Mouse (Mus musculus): Measurements from ENCODE around the gene Armc9. TPM values are rescaled to one million over a fixed set of nuclear protein-coding genes. Genes with fewer than 3 reads are reported as not detected.

Armc9 gene
- polyA plus RNA-seq, 1 experiment from 2014 or later: 30.2 TPM

- H3K9ac ChIP-seq: no peak overlapping the region
- 91% methylated on average over 9 of the region's 9 CpGs for WGBS
- no peaks in the 10 kb centered on the region for H3K9me3 ChIP-seq (replicated peaks)
- no peak for ATAC-seq
- H3K27me3 ChIP-seq: no peaks in the 10 kb centered on the region
- H3K4me2 ChIP-seq: no peak overlapping the region
- H3K27ac ChIP-seq: no peak overlapping the region
- H3K4me1 ChIP-seq: no peaks in the 10 kb centered on the region
- H3K36me3 ChIP-seq (ENCODE audit: poor library complexity, severe bottlenecking): peaks cover 86% of the 10 kb centered on the region
- no peak overlapping the region for H3K4me3 ChIP-seq
These were observed 48.1 kb downstream of the Armc9 start for GRCm38 (mm10) chr1:86202617-86203219.

DNA sequence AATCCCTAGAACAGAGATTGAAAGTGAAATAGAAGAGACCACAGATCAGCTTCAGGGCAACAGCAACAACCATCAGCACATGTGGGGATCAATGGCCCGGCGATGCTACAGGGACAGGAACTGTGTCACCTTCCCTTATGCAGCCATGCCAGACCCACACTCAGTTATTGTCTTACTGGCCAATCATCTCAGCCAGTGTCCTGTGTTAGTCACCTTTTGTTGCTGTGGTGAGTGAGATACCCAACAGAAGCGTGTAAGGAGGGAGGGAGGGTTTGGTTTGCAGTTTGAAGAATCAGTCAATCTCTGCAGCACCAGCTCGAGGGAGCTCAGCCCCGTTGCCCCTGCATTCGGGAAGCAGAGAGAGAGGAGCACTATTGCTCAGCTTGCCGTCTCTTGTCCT is 56.1 kb downstream of the Armc9 start:
- no peak overlapping the region for H3K27ac ChIP-seq
- WGBS: 85% methylated on average over 7 of the region's 7 CpGs
- H3K9me3 ChIP-seq (replicated peaks): no peaks in the 10 kb centered on the region
- no peak overlapping the region for H3K9ac ChIP-seq
- peaks cover 74% of the 10 kb centered on the region for H3K36me3 ChIP-seq (ENCODE audit: poor library complexity, severe bottlenecking)
- no peaks in the 10 kb centered on the region for H3K4me1 ChIP-seq
- no peak overlapping the region for H3K4me2 ChIP-seq
- no peak overlapping the region for H3K4me3 ChIP-seq
- ATAC-seq: no peak
- no peaks in the 10 kb centered on the region for H3K27me3 ChIP-seq

GRCm38 (mm10) chr1:86211498-86211897 is 56.9 kb downstream of the Armc9 start:
- H3K27me3 ChIP-seq: no peaks in the 10 kb centered on the region
- WGBS: 92% methylated on average over 1 of the region's 1 CpGs
- H3K4me2 ChIP-seq: no peak overlapping the region
- H3K27ac ChIP-seq: no peak overlapping the region
- H3K9ac ChIP-seq: no peak overlapping the region
- peaks cover 79% of the 10 kb centered on the region for H3K36me3 ChIP-seq (ENCODE audit: poor library complexity, severe bottlenecking)
- no peaks in the 10 kb centered on the region for H3K9me3 ChIP-seq (replicated peaks)
- H3K4me3 ChIP-seq: no peak overlapping the region
- no peaks in the 10 kb centered on the region for H3K4me1 ChIP-seq
- ATAC-seq: no peak

DNA sequence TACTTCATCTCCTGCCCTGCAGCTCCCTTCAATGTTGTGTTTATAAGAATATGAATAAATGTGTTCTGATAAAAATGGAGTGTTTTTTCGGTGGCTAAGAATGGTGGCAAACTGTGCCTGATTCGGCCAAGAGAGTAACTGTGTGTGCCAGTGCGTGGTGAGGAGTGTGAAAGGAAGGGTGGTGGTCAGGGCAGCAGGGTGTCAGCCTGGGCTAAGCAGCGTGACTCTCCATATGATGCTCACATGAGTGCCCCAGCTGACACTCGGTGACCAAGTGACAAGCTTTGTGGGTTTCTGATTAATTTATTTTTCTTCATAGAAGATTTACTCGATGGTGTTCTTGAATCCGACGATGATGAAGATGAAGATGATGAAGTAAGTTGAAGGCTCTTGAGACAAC is 58.2 kb downstream of the Armc9 start:
- Histone ChIP-seq H3K36me3 (ENCODE audit: poor library complexity, severe bottlenecking) (peaks cover 79% of the 10 kb centered on the region), H3K4me2 (no peak overlapping the region), H3K4me3 (no peak overlapping the region), H3K9me3 (replicated peaks) (no peaks in the 10 kb centered on the region), H3K4me1 (no peaks in the 10 kb centered on the region), H3K27me3 (no peaks in the 10 kb centered on the region), H3K9ac (no peak overlapping the region), H3K27ac (no peak overlapping the region)
- WGBS: 96% methylated on average over 8 of the region's 8 CpGs
- no peak for ATAC-seq

DNA sequence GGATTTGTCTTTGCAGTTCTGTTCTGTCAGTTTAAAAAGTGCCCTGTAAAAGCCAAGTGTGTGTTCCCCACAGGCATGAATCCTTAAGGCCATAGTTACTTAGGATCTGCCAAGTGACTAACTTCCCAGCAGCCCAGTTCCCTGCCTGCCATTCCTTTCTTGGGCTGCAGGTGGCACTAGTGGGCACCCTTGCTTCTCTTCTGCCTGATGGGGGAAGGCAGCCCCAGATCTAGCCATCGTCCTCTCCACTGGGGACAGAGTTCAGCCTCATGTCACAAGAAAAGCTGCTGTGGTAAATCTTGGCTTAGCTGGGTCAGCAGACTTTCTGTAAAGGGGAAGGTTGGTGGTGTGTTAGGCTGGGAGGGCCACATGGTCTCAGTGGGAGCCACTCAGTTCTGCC is 59.6 kb downstream of the Armc9 start:
- H3K36me3 ChIP-seq (ENCODE audit: poor library complexity, severe bottlenecking): peaks cover 76% of the 10 kb centered on the region

DNA sequence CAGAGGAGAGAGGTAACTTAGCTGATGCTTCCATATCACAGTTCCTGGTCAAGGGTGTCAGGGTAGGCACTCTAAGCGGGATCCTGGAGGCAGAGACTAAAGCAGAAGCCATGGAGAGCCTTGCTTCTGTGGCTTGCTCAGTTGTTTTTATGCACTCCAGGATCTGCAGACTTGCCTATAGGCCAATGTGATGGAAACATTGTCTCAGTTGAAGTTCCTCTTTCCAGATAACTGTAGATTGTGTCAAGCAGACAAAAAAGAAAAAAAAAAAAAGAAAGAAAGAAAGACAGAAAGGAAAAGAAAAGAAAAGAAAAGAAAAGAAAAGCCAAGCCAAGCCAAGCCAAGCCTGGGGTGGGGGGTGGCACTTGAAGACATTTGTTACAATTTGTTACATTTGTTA is 60.7 kb downstream of the Armc9 start:
- H3K4me1 ChIP-seq: no peaks in the 10 kb centered on the region
- no peak overlapping the region for H3K9ac ChIP-seq
- H3K36me3 ChIP-seq (ENCODE audit: poor library complexity, severe bottlenecking): peaks cover 73% of the 10 kb centered on the region
- no peaks in the 10 kb centered on the region for H3K9me3 ChIP-seq (replicated peaks)
- no peak overlapping the region for H3K27ac ChIP-seq
- H3K4me2 ChIP-seq: no peak overlapping the region
- no peak overlapping the region for H3K4me3 ChIP-seq
- WGBS: 89% methylated on average over 1 of the region's 1 CpGs
- ATAC-seq: no peak
- no peaks in the 10 kb centered on the region for H3K27me3 ChIP-seq

More for the DNA sequence above, 59.6 kb downstream of the Armc9 start:
- Histone ChIP-seq H3K9ac (no peak overlapping the region), H3K4me1 (no peaks in the 10 kb centered on the region), H3K27me3 (no peaks in the 10 kb centered on the region), H3K4me3 (no peak overlapping the region), H3K9me3 (replicated peaks) (no peaks in the 10 kb centered on the region), H3K27ac (no peak overlapping the region), H3K4me2 (no peak overlapping the region)
- ATAC-seq: peak; percentile 62
- 0% methylated on average over 1 of the region's 1 CpGs for WGBS

DNA sequence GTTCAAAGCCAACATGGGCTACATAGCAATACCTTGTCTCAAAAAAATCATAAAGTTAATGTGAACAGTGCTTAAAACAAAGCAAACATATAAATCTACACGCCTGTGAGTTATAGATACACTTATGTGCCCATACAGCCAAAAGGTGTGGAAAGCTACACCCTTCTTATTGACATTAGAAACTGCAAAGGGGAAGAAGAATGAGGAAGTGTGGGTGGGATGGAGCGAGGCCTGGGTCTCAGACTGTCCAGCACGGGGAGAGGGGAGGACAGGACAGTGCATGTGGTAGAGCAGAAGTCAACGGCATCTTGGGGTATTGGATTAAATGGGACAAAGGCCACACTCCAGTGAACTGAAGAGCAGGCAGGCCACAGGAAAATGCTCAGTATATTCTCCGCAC is 61.8 kb downstream of the Armc9 start:
- ATAC-seq: no peak
- peaks cover 62% of the 10 kb centered on the region for H3K36me3 ChIP-seq (ENCODE audit: poor library complexity, severe bottlenecking)

DNA sequence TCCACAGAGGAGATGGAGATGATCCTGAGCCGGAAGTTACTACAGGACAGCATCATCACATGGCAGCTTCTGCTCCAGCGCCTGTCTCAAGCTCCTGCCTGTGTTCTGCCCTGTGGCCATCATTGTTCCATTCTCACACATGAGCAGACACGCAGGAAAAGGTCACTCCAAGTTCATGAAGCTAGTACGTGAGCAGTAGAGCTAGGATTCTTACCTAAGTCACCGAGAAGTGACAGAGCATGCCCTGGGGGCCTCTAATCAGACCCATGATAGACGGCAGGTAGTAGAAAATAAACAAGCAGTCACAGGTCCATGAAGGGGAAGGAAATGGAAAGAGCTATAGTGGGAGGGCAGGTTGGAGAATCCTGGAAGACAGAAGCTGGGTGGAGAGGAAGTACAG is 63.4 kb downstream of the Armc9 start:
- 83% methylated on average over 6 of the region's 6 CpGs for WGBS
- Histone ChIP-seq H3K4me3 (no peak overlapping the region), H3K4me2 (no peak overlapping the region), H3K36me3 (ENCODE audit: poor library complexity, severe bottlenecking) (peaks cover 48% of the 10 kb centered on the region), H3K27ac (no peak overlapping the region), H3K4me1 (no peaks in the 10 kb centered on the region), H3K9me3 (replicated peaks) (no peaks in the 10 kb centered on the region), H3K9ac (no peak overlapping the region), H3K27me3 (no peaks in the 10 kb centered on the region)
- no peak for ATAC-seq

More for the DNA sequence above, 61.8 kb downstream of the Armc9 start:
- Histone ChIP-seq H3K9ac (no peak overlapping the region), H3K4me3 (no peak overlapping the region), H3K4me1 (no peaks in the 10 kb centered on the region), H3K4me2 (no peak overlapping the region), H3K27me3 (no peaks in the 10 kb centered on the region), H3K27ac (no peak overlapping the region), H3K9me3 (replicated peaks) (no peaks in the 10 kb centered on the region)
- WGBS: 94% methylated on average over 5 of the region's 5 CpGs

DNA sequence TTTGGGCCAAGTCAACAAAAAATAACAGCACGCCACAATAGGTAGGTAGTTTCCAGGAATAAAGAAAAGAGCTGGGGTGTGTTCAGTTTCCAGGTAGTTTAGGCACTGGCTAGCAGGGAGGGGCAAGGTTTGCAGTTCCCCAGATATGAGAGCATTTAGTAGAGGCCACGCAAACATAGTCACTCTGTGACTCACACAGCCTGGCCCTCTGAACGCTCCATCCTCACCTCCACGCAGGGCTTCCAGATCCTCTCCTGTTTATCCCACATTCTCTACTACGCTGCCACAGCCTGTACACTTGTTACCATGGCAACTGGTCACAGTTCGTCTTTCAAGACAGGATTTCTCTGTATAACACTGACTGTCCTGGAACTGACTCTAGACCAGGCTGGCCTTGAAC is 70.6 kb downstream of the Armc9 start:
- H3K9ac ChIP-seq: no peak overlapping the region
- no peaks in the 10 kb centered on the region for H3K27me3 ChIP-seq
- no peaks in the 10 kb centered on the region for H3K4me1 ChIP-seq
- H3K36me3 ChIP-seq (ENCODE audit: poor library complexity, severe bottlenecking): no peaks in the 10 kb centered on the region
- H3K4me3 ChIP-seq: no peak overlapping the region
- no peak for ATAC-seq
- H3K9me3 ChIP-seq (replicated peaks): no peaks in the 10 kb centered on the region
- H3K4me2 ChIP-seq: no peak overlapping the region
- H3K27ac ChIP-seq: no peak overlapping the region
- WGBS: 72% methylated on average over 6 of the region's 6 CpGs

GRCm38 (mm10) chr1:86228653-86229052 is 74.1 kb downstream of the Armc9 start:
- H3K36me3 ChIP-seq (ENCODE audit: poor library complexity, severe bottlenecking): no peaks in the 10 kb centered on the region
- no peak overlapping the region for H3K9ac ChIP-seq
- no peaks in the 10 kb centered on the region for H3K9me3 ChIP-seq (replicated peaks)
- WGBS: 96% methylated on average over 8 of the region's 8 CpGs
- H3K4me1 ChIP-seq: no peaks in the 10 kb centered on the region
- H3K4me2 ChIP-seq: no peak overlapping the region
- ATAC-seq: no peak
- no peaks in the 10 kb centered on the region for H3K27me3 ChIP-seq
- H3K4me3 ChIP-seq: no peak overlapping the region
- no peak overlapping the region for H3K27ac ChIP-seq

GRCm38 (mm10) chr1:86229184-86229829 is 74.7 kb downstream of the Armc9 start:
- Histone ChIP-seq H3K9me3 (replicated peaks) (no peaks in the 10 kb centered on the region), H3K9ac (no peak overlapping the region), H3K4me2 (no peak overlapping the region), H3K36me3 (ENCODE audit: poor library complexity, severe bottlenecking) (no peaks in the 10 kb centered on the region), H3K4me3 (no peak overlapping the region), H3K4me1 (no peaks in the 10 kb centered on the region), H3K27ac (no peak overlapping the region), H3K27me3 (no peaks in the 10 kb centered on the region)
- no peak for ATAC-seq
- WGBS: 96% methylated on average over 9 of the region's 9 CpGs

DNA sequence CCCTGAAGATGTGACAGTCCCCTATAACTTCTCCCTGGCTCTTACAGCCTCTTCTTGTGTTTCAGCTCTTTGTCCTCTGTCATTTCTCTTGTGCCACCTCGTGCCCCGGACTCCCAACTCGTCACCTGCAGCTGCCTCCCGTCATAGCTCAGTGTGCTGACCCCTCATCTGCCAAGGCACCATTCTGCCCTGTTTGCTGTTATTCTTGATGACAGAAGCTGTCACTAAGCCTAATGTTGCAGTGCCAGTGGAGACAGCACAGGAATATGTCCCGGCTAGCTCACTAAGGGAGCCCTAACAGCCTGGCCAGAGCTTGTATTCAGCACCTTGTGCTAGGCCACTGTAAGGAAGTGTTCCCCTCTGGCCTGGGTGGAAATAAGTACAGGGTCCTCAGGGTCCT is 78.1 kb downstream of the Armc9 start:
- Histone ChIP-seq H3K9ac (no peak overlapping the region), H3K9me3 (replicated peaks) (no peaks in the 10 kb centered on the region), H3K4me3 (no peak overlapping the region), H3K27me3 (no peaks in the 10 kb centered on the region), H3K36me3 (ENCODE audit: poor library complexity, severe bottlenecking) (no peaks in the 10 kb centered on the region), H3K4me2 (no peak overlapping the region), H3K4me1 (no peaks in the 10 kb centered on the region), H3K27ac (no peak overlapping the region)
- no peak for ATAC-seq
- WGBS: 90% methylated on average over 5 of the region's 5 CpGs

GRCm38 (mm10) chr1:86233808-86234207 is 79.2 kb downstream of the Armc9 start:
- Histone ChIP-seq H3K4me1 (no peaks in the 10 kb centered on the region), H3K27me3 (no peaks in the 10 kb centered on the region), H3K27ac (no peak overlapping the region), H3K4me3 (no peak overlapping the region), H3K4me2 (no peak overlapping the region), H3K9ac (no peak overlapping the region), H3K36me3 (ENCODE audit: poor library complexity, severe bottlenecking) (no peaks in the 10 kb centered on the region), H3K9me3 (replicated peaks) (no peaks in the 10 kb centered on the region)
- ATAC-seq: no peak
- 90% methylated on average over 4 of the region's 4 CpGs for WGBS
